Mouse (Mus musculus) hindbrain, embryonic 12.5 days (tissue): ENCODE data around the gene Tmem199. TPM values are rescaled to one million over a fixed set of nuclear protein-coding genes. Genes with fewer than 3 reads are reported as not detected.
A peak's percentile ranks its signal among the peaks of the same experiment; 100 is the strongest.

Experiments used
- ATAC-seq: fragments of 200-750 bp; cut with Nextera tagmentation; 2 replicates; pipeline ENCODE4 v1.8.0; 2017; ENCODE audit warnings: moderate TSS enrichment; ENCODE audit not compliant: low FRiP score
- H3K27ac ChIP-seq: fragments of 300-500 bp; sonication (generic); 2 replicates; pipeline ENCODE4 v1.5.1; 2016; ENCODE audit warnings: mild to moderate bottlenecking
- H3K27me3 ChIP-seq: fragments of 300-500 bp; sonication (generic); 2 replicates; pipeline ENCODE4 v1.6.1; 2016; ENCODE audit warnings: mild to moderate bottlenecking
- H3K36me3 ChIP-seq: fragments of 300-500 bp; sonication (generic); 2 replicates; pipeline ENCODE4 v1.6.1; 2016; ENCODE audit warnings: mild to moderate bottlenecking
- H3K4me1 ChIP-seq: fragments of 300-500 bp; sonication (generic); 2 replicates; pipeline ENCODE4 v1.6.1; 2016
- H3K4me2 ChIP-seq: fragments of 300-500 bp; sonication (generic); replicated peaks from 2 replicates; pipeline ENCODE4 v1.6.1; 2016; ENCODE audit warnings: mild to moderate bottlenecking
- H3K4me3 ChIP-seq: fragments of 300-500 bp; sonication (generic); 2 replicates; pipeline ENCODE4 v1.5.1; 2016; ENCODE audit warnings: mild to moderate bottlenecking
- H3K9ac ChIP-seq: fragments of 300-500 bp; sonication (generic); 2 replicates; pipeline ENCODE4 v1.6.1; 2016; ENCODE audit warnings: mild to moderate bottlenecking, moderate library complexity
- H3K9me3 ChIP-seq: fragments of 300-500 bp; sonication (generic); replicated peaks from 2 replicates; pipeline ENCODE4 v1.6.1; 2016; ENCODE audit warnings: mild to moderate bottlenecking
- WGBS: fragments of 180-500 bp; shearing (Covaris S2); methylation state at CpG from one replicate; pipeline ENCODE4 v1.1.7; 2016; 5-methylcytosine and 5-hydroxymethylcytosine counted together
- polyA plus RNA-seq: library from polyadenylated mRNA; unstranded; fragments of >200 nt; fragmentation: Nextera tagmentation; extraction: Ambion mirVana; gene quantifications from 2 replicates; pipeline ENCODE4 v1.2.1, GENCODE M21; 2016

Tmem199 gene
- polyA plus RNA-seq, 1 experiment from 2014 or later, result 75.2 TPM

GRCm38 (mm10) chr11:78466242-78466912 is 45.6 kb downstream of the Tmem199 start:
- H3K9ac ChIP-seq, result peak overlapping the region; percentile 88
- peak overlapping the region; percentile 90 for H3K4me2 ChIP-seq
- no peaks in the 10 kb centered on the region for H3K27me3 ChIP-seq
- H3K4me3 ChIP-seq, result peak overlapping the region; percentile 75
- peak overlapping the region; percentile 87 for H3K27ac ChIP-seq
- peaks cover 14% of the 10 kb centered on the region for H3K4me1 ChIP-seq
- no peaks in the 10 kb centered on the region for H3K36me3 ChIP-seq
- 60% methylated on average over 23 of the region's 23 CpGs for WGBS
- 0 out of 2 replicates have a peak, but pooled peaks have one; percentile 18 for ATAC-seq
- H3K9me3 ChIP-seq, result no peaks in the 10 kb centered on the region

DNA sequence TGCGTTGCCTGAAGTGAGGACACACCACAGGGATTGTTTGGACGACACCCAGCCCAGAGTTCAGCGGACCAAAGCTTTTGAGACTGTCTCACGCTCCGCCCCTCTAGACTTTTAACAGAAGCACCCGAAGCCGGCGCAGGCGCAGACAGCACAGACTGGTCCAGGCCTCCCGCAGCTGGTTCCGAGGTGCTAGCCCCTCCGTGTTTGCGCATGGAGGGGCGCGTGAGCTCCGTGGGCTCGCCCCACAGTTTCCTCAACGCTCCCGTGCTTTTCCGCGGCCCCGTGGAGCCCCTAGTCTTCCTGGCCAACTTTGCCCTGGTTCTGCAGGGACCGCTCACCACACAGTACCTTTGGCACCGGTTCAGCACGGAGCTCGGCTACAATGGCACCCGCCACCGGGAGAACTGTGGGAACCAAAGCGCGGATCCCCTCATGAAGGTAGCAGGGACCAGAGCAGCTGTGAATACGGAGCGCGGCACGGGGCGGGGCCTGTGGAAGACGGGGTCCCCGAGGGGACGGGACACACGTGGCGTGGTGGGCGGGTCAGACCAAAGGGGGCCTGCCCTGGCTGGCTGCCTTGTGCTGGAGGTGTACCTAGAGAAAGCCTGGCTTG is 46.3 kb downstream of the Tmem199 start, which contains the start of gene Slc46a1:
Gene Slc46a1 (plus strand): TSS at position 130 of the 613 bp plus-strand sequence.
- H3K9ac ChIP-seq, result peak within 1 kb of the TSS; percentile 88
- H3K9me3 ChIP-seq, result no peaks in the 10 kb centered on the region
- H3K4me2 ChIP-seq, result peak within 1 kb of the TSS; percentile 90
- no peaks in the 10 kb centered on the region for H3K27me3 ChIP-seq
- peak within 1 kb of the TSS; percentile 87 for H3K27ac ChIP-seq
- WGBS, result under 1% methylated on average over 41 of the region's 41 CpGs
- ATAC-seq, result peak; percentile 92
- no peaks in the 10 kb centered on the region for H3K36me3 ChIP-seq
- H3K4me3 ChIP-seq, result peak within 1 kb of the TSS; percentile 75
- peaks cover 14% of the 10 kb centered on the region for H3K4me1 ChIP-seq

DNA sequence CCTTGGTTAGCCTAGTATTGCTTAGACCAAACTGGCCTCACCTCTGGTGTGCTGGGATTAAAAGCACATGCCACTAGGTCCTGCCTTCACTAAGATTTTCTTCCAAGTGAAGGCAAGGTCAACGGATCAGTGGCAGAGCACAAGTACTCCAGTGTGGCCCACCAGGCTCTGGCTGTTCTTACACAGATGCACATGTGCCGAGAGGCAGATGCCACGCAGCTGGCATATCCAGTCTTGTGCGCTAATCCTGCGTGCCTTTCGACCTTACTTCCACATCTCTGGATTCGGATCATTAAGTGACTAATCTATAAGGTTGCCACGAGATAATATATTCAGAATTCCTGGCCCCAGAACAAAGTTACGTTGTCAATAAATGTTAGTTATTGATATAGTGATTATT is 46.9 kb downstream of the Tmem199 start:
- Histone ChIP-seq H3K9ac (peak overlapping the region; percentile 88), H3K36me3 (no peaks in the 10 kb centered on the region), H3K9me3 (no peaks in the 10 kb centered on the region), H3K4me1 (peaks cover 14% of the 10 kb centered on the region), H3K4me3 (peak overlapping the region; percentile 75), H3K27me3 (no peaks in the 10 kb centered on the region; the same call in 1 of the 2 replicates), H3K4me2 (peak overlapping the region; percentile 90), H3K27ac (peak overlapping the region; percentile 87; the same call in 1 of the 2 replicates)
- ATAC-seq, result 0 out of 2 replicates have a peak, but pooled peaks have one; percentile 24
- 29% methylated on average over 9 of the region's 9 CpGs for WGBS

- Histone ChIP-seq H3K36me3 (no peaks in the 10 kb centered on the region), H3K9ac (no peak overlapping the region), H3K27me3 (no peaks in the 10 kb centered on the region; the same call in 1 of the 2 replicates), H3K4me1 (peaks cover 14% of the 10 kb centered on the region), H3K4me3 (no peak overlapping the region), H3K9me3 (no peaks in the 10 kb centered on the region), H3K27ac (no peak overlapping the region), H3K4me2 (no peak overlapping the region)
- WGBS, result 73% methylated on average over 13 of the region's 13 CpGs
- ATAC-seq, result no peak
Observed at GRCm38 (mm10) chr11:78463286-78464036, 48.5 kb downstream of the Tmem199 start.

GRCm38 (mm10) chr11:78462669-78463068 is 49.3 kb downstream of the Tmem199 start:
- no peaks in the 10 kb centered on the region for H3K36me3 ChIP-seq
- H3K4me2 ChIP-seq, result no peak overlapping the region
- no peaks in the 10 kb centered on the region for H3K9me3 ChIP-seq
- ATAC-seq, result no peak
- no peak overlapping the region for H3K4me3 ChIP-seq
- no peaks in the 10 kb centered on the region; the same call in 1 of the 2 replicates for H3K27me3 ChIP-seq
- WGBS, result 86% methylated on average over 5 of the region's 5 CpGs
- no peak overlapping the region for H3K27ac ChIP-seq
- H3K9ac ChIP-seq, result no peak overlapping the region
- H3K4me1 ChIP-seq, result peaks cover 14% of the 10 kb centered on the region

- no peak overlapping the region for H3K4me2 ChIP-seq
- H3K9ac ChIP-seq, result no peak overlapping the region
- no peaks in the 10 kb centered on the region for H3K36me3 ChIP-seq
- no peaks in the 10 kb centered on the region; the same call in 1 of the 2 replicates for H3K27me3 ChIP-seq
- H3K4me1 ChIP-seq, result peaks cover 14% of the 10 kb centered on the region
- no peak overlapping the region for H3K27ac ChIP-seq
- no peak for ATAC-seq
- no peak overlapping the region for H3K4me3 ChIP-seq
- no peaks in the 10 kb centered on the region for H3K9me3 ChIP-seq
- WGBS, result 84% methylated on average over 1 of the region's 1 CpGs
Observed at GRCm38 (mm10) chr11:78461894-78462293, 50.1 kb downstream of the Tmem199 start.

DNA sequence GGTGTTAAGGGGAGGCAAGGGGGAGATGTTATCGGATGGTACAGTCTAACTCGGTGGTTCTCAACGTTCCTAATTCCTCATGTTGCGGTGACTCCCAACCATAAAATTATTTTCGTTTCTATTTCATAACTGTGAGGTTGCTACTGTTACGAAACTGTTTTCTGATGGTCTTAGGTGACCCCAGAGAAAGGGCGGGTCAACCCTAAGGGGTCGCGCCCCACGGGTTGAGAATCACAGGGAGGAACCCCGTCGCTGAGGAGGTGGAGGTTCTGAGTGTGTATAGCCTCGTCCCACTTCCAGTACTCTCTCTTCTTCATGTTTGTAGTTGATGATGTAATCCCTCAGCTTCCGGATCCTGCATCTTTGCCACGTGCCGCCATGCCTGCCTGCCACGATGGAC is 53.2 kb downstream of the Tmem199 start:
- Histone ChIP-seq H3K27me3 (no peaks in the 10 kb centered on the region; the same call in 1 of the 2 replicates), H3K4me3 (no peak overlapping the region), H3K9ac (no peak overlapping the region), H3K9me3 (no peaks in the 10 kb centered on the region), H3K4me1 (no peaks in the 10 kb centered on the region), H3K36me3 (no peaks in the 10 kb centered on the region), H3K4me2 (no peak overlapping the region), H3K27ac (no peak overlapping the region)
- WGBS, result 84% methylated on average over 17 of the region's 17 CpGs
- ATAC-seq, result no peak

Other genes with a start within 250 kb of the Tmem199 start
- gene BC030499, start 221.3 kb downstream of the Tmem199 start, polyA plus RNA-seq, result 0.34 and 0.51 TPM in 2 replicates
- 29.4 and 35.9 TPM in 2 replicates for gene Spag5, start 210.6 kb downstream of the Tmem199 start, polyA plus RNA-seq
- gene Aldoc, start 189.2 kb downstream of the Tmem199 start, polyA plus RNA-seq, result 16.8 and 20.1 TPM in 2 replicates
- 76.9 and 77.1 TPM in 2 replicates for gene Pigs, start 183.8 kb downstream of the Tmem199 start, polyA plus RNA-seq
- gene Unc119, start 168.7 kb downstream of the Tmem199 start, polyA plus RNA-seq, result 86.0 and 92.7 TPM in 2 replicates
- gene Foxn1, start 125.6 kb downstream of the Tmem199 start, polyA plus RNA-seq, result not detected in 2 replicates
- not detected in 2 replicates for gene Slc13a2, start 90.0 kb downstream of the Tmem199 start, polyA plus RNA-seq
- 17.5 and 17.9 TPM in 2 replicates for gene Slc46a1, start 46.5 kb downstream of the Tmem199 start, polyA plus RNA-seq
- gene Sarm1, start 14.4 kb downstream of the Tmem199 start, polyA plus RNA-seq, result 33.7 and 35.7 TPM in 2 replicates
- 118 and 156 TPM in 2 replicates for gene Vtn, start 13.1 kb downstream of the Tmem199 start, polyA plus RNA-seq
- gene Sebox, start 8.7 kb downstream of the Tmem199 start, polyA plus RNA-seq, result not detected in 2 replicates
- gene Poldip2, start within 50 bp of the Tmem199 start, polyA plus RNA-seq, result 166 and 176 TPM in 2 replicates
- gene Tnfaip1, start 24.2 kb upstream of the Tmem199 start, polyA plus RNA-seq, result 59.8 and 61.4 TPM in 2 replicates
- 108 and 127 TPM in 2 replicates for gene Ift20, start 24.2 kb upstream of the Tmem199 start, polyA plus RNA-seq
- 44.2 and 47.3 TPM in 2 replicates for gene Tmem97, start 38.6 kb upstream of the Tmem199 start, polyA plus RNA-seq
- 25.3 and 26.6 TPM in 2 replicates for gene Nlk, start 185.2 kb upstream of the Tmem199 start, polyA plus RNA-seq
- gene Ccnq, start 239.6 kb upstream of the Tmem199 start, polyA plus RNA-seq, result 29.2 and 31.3 TPM in 2 replicates